Mouse (Mus musculus) CD4-positive, CD25-positive, alpha-beta regulatory T cell, adult 4 months (primary cell): ENCODE measurements around the gene Jph4. TPM values are rescaled to one million over a fixed set of nuclear protein-coding genes. Genes with fewer than 3 reads are reported as not detected.

Experiments used
- ATAC-seq: one replicate; pipeline ENCODE4 v1.8.0; 2017
- polyA plus RNA-seq, 2 experiments: library from polyadenylated mRNA; unstranded; fragments of 100-300 nt; shearing (Covaris generic); gene quantifications; one replicate each; pipeline ENCODE4 v1.2.1; 2017

The Jph4 gene
- polyA plus RNA-seq, 2 experiments from 2014 or later: not detected

DNA sequence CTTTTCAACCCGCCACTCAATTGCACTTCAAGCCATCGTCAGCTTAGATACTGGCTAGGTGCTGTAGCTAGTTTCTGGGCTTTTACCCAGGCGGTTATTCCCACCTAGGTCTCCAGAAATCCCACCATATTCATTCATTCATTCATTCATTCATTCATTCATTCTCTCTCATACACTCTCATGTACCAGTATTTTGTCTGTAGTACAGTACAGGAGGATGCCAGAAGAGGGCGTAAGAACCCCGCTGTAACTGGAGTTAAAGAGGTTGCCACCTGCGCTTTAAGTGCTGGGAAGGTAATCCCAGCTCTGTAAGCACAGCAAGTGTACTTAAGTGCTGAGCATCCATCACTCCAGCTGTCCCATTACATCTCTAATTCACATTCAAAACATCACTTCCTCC is 22.8 kb downstream of the Jph4 start:
- no peak for ATAC-seq

DNA sequence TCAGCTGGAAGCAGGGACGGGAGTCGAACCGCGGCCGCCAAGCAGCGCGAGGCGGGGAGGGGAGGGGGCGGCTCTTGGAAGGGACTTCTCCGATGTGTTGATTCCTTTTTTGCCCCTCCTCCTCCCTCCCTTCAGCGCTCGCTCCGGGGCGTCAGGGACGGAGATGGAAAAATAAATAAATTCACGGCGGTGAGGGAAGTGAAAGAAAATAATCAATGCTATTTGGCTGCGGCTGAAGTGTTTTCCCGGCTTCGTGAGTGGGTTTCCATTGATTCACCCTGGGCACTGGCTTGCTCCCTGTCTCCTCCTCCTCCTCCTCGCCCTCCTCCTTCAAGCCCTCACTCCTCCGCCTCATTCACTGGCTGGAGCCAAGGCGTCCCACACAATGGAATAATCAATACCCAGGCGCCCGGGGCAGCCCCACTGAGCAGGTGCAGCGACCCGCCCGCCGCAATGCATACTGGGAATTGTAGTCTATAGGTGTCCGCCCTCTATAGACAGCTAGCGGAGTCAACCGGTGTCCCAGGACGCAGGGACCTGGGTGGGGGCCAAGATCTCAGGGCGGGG is 24.6 kb downstream of the Jph4 start, which contains the start of gene Zfhx2:
Gene Zfhx2, minus strand, starts transcription at position 314 of the 567 bp plus-strand sequence.
- peak; percentile 92 for ATAC-seq

DNA sequence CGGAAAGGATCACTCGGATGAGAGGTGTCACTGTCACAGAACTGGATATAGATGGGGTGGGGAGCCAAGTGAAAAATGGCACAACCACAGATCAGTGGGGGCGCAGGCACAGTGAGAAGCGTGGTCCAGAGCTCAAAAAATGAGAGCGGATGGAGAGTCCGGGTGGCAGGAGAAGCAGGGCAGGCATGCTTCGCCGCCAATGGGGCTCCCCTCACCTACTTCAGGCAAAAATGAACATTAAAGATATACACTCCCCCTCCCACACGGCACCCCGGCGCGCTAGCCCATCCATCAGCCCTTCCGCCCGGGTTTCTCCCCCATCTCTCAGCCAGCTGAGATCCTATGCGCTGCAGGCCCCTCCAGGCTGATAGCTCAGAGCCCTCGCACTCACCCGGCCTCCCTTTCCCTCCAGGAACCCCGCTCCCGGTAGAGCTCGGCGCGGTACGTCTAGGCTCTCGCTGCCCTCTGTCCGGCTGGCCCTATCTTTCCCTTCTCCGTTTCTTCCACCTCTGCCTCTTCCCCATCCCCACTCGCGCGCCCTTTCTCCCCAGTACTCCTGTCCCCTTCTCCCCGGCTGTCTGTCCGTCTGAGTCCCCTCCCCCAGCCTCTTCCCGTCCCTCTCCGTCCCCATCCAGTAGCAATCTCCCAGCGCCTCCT is 25.4 kb downstream of the Jph4 start:
- ATAC-seq: no peak

DNA sequence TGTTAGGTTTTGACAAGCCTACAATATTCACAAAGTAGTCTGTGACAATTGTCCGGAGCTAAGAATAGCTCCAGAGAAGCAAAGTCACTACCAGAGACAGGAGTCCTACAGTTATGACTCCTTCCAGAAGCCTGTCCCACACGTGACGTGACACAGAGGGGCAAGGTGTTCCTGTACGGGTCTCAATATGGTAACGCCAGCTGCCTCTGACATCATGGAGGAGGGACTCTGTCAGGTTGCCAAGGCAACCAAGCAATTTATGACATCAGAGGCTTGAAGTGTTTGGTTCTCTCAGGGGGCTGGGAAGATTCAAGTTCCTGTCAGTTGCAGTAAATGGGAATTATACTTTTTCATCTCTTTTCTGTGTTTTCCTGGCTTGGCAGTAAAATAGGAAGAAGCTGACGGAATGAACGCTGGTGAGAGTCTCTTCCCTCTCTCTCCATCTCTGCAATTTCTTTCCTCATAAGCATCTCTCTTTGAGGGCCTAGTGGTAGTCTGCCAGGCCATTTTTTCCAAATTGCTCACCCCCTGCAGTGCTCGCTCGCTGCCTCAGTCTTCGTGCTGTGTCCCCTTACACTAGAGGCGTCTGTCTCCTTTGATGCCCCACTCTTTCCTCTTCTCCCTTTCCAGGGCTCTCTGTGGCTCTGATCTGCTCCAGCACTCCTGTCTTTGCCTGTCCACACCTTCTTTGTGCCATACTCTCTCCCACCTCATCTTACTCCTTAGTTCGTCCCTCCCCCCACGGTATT is 27.4 kb downstream of the Jph4 start:
- no peak for ATAC-seq

DNA sequence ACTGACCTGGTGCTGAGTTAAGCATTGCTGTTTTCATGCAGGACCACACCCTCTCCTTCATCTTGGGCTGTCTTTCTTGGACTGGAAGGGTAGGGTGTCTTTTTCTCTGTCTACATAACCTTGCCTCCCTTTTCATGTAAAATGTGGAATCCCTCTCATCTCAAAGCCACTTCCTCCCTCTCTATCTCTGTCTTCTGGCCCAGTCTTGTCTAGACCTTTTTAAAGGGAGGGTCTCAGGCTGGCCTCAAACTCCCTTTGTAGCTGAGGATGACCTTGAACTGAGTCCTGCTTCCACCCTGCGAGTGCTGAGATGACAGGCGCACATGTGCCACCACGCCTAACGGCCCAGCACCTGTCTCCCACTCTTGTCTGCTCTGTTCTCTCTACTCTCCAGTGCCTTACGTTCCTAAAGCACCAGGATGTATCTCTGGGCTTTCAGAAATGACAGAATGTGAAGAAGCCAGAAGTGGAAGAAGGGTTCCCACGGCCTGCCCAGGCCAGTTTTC is 30.7 kb downstream of the Jph4 start:
- ATAC-seq: no peak

DNA sequence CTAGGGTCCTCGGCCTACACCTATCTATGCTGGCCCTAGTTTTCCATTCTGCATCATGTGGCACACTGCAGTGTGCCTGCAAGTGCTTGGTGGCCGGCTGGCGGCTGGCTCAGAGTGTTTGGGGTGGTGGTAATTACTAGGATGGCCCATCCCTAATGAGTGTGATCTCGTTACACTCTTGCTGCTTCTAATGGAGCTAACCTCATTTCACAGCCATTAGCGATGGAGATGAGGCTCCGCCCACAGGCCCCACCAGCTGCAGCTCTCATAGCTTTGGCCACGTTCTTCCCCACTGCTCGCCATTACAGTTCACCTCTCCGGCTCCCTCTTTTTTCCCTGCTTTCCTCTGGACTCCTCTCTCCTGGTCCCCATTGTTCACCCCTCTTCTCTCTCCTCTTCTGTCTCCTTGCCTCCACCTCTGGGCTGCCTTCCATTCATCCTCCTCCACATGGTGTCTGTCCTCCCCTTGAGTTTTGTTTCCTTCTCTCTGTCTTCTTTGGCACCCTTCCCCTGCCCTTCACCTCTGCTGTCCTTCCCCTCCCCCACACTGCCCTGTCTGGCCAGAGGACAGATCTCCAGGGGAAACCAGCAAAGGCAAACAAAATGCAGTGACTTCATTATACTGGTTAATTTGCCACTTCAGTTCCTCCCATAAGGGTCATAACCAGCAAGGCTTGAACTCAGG is 31.3 kb downstream of the Jph4 start:
- ATAC-seq: no peak

DNA sequence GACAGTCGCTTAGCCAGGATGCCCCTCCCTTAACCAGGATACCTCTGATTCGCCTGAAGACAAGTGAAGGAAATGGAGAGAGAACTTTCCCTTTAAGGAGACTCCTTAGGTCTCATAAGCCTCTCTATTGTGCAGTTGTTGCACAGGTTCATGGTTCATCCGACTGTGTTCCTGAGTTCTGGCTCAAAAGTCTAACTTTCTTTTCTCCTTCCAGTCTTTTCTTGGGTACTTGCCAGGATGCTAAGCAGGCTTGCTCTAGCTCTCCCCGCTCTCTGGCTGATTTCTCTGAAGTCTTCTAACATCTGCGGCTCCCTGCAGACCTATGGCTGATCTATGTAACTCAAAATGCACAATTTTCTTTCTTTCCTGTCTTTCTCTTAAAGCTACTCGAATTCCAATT is 33.3 kb downstream of the Jph4 start:
- no peak for ATAC-seq

DNA sequence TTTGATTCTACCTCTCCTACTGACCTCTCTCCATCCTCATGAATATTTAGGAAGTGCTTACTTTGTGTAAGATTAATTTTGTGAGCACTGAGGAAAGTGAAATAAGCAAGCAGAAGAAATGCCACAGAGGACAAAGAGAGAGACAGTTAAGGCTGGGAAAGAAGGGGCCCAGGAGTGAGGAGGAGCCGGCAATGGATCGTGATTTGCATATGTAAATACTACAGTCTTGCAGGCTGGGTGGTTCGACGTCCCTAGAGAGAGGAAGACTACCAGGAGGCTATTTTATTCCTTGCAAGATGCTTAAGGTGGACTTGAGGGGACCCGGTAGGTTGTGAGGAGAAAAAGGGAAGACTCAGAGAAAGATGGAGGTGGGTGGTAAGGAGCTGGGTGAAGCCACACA is 35.6 kb downstream of the Jph4 start:
- no peak for ATAC-seq

DNA sequence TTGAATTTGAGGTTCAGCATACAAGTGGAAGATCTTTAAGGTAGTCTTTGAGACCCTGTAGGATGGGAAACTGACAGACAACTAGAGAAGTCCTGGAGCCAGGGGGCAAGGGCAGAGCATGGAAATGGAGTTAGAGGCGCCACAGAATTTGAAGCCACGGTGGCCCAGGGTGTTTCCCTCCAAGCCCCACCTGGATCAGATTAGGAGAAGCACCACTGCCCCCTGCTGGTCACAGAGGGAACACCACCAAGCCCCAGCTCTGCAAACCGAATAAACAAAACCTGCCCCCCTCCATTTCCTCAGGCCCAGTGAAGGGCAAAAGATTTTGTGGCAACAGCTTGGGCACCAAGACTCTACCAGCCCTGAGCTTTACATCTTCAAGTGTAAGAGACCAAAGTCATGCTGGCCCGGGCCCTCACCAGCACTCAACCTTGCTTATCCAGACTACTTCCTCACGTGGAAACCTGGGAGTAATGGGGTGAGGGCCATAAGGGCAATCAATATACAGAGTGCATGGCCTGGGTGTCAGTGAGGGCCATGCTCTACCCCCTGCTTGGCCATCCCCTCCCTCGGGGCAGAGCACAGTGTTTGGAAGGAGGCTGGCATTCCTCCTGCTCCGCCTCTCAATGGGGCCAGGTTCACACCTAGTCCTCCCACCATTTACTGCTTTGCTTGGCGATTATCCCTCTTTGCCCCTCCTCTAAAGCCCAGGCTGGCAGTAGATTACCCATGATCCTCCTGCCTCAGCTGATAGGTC is 37.3 kb downstream of the Jph4 start:
- ATAC-seq: peak; percentile 80

DNA sequence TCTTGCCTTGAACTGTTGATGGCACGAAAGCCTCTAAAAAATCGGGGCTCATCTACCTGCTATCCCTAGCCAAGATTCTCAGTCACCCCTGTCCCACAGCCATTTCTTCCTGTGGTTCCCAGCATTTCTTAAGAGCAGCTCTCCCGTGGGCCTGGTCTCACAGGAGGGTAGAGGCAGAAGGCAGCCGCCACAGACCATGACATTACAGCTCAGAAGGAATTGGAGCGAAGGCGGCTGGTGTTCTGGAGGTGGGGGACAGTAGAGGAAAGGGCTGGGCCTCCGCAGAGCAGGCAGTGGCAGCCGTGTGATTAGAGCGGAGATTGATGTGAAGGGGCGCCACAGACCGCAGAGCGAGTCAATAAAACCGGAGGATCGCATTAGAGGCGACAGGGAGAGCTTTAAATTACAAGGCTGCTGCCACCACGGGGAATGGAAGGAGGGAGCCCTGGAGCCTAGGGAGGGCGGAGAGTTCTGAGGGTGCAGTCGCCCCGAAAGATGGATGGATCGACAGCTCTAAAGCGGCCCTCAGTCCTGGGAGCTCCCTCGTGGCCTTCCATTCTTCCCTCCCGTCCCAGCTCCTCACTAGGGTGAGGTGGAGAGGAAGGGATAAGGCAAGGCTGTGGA is 38.3 kb downstream of the Jph4 start:
- ATAC-seq: no peak

DNA sequence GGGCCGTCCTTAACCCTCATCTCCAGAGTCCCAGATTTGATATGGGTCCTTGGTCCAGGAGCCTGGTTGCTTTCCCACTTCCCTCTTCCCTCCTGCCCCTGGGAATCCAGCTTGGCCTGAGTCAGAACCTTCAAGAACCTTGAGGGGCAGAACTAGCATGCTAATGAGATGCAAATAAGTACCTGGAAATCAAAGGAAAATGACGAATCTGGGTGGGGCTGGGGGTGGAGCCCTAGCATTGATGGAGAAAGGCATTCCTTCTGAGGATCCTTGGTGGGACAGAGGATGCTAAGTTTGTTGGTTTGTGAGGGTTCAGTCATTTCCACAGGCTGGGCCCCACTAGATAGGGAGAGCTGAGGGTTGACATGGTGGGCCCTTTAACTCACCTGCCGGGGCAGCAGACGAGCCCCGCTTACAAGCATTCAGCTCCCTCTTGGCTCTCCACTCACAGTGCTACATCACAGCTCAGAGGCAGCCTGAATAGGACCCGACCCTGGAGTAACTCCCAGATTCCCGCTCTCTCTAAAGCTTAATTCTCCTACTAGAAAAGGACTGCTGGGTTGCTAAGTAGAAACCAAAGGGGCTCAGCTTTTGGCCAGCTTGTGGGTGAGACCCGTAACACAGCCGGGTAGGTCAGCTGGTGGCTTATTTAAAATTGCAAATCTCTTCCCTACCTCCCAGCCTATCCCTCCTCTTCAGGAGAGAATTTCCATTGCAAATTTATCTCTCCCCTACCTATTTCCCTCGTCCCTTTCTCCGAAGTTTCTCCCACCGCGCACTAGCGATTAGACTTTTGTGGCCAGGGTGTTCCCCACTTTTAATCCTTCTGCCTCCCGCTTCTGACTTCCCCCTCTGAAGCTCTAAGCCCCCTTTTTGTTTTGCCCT is 39.0 kb downstream of the Jph4 start:
- no peak for ATAC-seq

DNA sequence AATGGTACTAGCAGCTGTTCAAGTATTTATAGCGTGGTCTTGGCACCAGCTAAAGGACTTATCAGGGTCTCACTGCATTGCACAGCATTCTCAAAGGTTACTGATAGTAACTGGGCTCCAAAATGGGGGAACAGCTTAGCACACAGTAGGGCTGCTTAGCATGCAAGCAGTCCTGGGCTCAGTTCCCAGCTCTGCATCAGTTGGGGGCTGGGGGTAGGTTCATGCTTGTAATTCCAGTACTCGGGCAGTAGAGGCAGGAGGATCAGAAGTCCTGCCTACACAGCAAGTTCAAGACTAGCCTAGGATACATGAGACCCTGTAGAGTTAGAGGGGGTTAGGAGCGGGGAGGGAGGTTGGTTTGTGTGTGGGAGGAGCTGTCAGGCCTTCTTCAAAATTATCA is 39.8 kb downstream of the Jph4 start:
- no peak for ATAC-seq

DNA sequence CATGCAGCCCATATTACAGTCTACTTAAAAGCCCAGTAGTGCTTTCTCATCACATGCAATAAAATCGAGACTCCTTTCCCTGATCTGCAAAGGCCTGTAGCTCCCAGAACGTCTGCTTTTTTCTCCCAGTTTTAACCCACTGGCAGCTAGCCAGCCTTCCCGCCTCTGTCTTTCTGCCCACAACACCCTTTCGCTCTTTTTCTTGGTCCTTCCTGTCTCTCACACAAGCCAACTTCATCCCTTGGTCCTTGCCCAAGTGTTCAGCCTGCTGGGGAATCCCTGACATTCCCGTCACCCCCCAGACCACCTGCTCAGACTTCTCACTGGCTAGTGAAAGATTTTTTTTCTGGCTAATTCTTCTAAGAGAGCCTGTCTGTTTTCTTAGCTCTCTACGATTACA is 40.5 kb downstream of the Jph4 start:
- no peak for ATAC-seq

DNA sequence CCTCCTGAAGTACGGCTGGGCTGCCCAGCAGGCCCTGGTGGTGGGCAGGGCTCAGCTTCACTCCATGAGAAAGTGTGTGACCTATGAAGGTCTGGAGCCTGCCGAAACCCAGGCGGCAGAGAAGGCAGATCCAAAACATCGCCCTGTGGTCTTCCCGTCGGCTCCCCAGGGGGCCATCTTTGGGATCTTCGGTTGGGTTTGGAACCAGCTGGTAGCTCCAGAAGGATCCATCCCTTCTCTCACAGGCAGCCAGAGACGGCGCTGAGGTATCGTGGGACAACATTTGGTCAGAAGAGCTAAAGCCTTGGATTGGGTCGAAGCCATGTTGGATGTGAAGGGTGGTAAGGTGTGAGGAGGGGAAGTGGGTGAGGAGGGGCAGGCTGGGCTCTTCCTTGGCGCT is 42.3 kb downstream of the Jph4 start:
- no peak for ATAC-seq

DNA sequence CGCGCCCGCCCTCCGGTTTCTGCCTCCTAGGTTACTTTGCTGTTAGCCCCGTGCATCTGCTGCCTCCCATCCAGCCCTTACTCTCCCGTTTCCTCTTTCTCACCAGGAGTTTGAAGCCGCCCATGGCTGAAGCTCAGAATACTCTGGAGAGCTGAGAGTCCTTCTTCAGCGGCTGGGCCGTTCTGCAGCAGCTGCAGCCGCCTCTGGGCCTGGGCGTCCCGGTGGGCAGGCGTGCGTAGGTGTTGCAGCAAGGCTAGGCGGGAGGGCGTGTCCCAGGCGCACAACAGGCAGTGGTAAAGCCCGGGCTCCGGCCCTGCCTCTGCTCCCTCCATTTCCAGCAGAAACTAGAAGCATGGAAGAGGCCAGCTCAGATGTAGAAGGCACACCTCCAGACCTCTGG is 45.0 kb downstream of the Jph4 start:
- no peak for ATAC-seq

DNA sequence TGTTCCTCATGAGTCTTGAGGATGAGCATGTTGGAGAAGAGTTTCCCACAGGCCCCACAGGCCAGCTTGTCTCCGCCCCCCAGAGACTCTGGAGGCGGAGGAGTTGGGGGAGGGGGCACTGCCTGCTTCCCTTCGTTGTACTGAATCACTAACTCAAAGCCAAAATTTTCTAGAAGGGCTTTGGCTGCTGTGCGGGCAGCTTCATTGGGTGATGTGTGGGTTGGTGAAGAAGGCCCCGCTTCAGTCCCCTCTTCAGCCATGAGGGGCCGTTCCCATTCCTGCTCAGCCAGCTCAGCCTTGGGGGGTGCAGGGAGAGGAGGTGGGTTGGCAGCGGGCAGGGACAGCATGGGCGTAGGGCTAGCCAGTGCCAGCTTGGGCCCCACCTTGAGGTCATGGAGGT is 50.7 kb downstream of the Jph4 start:
- ATAC-seq: no peak

DNA sequence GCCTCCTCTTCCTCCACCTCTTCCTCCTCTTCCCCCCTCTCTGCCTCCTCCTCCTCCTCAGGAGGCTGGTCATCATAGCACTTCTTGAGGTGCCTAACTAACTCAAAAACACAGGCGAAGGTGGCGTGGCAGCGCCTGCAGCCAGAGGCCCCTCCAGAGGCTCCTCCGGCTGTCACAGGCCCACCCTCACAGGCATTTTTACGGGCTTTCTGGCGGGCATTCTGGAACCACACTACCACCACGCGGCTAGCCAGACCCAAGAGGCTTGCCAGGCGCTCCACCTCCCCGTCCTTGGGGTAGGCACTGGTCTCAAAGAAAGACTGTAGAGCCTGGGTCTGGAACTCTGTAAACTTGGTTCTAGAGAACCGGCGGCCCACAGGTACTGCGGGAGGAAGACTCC is 51.3 kb downstream of the Jph4 start:
- no peak for ATAC-seq

DNA sequence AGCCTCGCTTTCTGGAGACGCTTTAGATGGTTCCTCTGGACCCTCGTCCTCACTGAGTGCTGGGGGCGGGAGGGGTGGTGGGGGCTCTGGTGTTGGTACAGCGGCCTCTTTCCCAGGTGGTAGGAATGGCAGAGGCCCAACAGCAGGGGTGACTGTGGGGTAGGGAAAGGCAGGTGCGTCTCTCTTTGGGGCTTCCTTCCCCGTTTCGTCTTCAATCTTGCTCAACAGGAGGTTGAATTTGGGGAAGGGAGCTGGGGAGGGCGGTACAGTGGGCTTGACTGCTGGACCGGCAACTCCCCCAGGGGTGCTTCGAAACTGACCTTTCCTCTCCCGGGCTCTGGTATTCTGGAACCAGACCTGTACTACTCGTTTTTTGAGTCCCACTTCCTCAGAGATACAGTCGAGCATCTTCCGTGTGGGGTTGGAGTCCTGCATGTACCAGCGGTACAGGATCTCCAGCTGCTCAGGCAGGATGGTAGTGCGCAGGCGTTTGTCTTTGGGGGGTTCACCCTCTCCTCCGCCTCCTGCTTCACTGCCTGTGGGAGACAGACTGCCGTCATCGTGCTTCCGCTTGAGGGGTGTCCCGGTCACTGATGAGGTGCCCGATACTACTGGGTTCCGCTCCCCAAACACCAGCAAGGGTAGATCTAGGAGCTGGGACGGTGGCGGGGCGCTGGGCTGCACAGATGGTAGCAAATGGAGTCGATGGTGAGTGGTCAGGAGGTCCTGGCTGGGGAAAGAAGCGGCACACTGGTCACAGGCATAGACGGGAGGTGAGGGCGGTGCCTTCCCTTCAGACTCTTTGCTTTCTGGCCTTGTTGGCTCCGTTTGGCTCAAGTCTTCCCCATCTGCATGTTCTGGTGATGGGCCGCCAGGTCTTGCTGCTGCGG is 52.0 kb downstream of the Jph4 start:
- ATAC-seq: no peak

DNA sequence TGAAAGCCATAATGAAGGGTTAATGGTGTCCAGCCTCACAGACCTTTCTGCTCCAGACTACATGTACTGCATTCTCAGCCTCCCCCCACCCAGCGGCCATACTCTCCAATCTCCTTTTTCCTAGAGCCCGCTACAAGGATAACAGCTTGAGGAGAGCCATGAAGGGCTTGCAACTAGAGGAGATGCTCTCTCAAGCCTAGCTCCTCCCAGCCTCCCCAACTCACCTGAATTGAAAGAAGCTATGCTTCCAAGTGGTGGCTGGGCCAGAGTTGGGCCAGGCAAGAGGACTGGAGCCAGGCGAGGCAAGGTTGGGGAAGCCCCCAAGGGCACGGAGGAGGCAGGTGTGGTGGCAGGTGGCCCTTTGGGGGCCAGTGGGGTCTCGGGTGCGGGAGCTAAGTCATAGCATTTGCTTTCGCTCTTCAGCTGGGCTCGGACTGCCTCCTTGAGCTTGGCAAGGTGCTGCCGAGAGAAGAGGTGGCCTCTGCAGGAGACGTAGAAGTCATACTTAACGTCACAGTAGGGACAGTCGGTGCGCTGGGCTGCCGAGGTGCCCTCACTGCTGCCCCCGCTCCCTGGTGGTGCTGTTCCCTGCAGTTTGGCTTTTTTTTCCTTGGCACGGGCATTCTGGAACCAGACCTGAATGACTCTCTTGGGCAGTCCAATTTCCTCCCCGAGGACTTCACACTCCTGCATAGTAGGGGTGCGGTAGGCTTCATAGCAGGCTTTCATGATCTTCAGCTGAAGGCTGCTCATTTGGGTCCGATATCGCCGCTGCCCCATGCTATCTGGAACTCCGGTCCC is 53.0 kb downstream of the Jph4 start:
- no peak for ATAC-seq
